Mouse (Mus musculus) brain, embryonic 14.5 days (tissue): ENCODE measurements around the gene G6pc2.

Experiments used
- CTCF ChIP-seq: fragments of 200-500 bp; IDR thresholded peaks from 2 replicates; pipeline ENCODE4 v1.5.1; 2012; ENCODE audit warnings: inconsistent platforms, mild to moderate bottlenecking, moderate library complexity, borderline replicate concordance; ENCODE audit not compliant: insufficient read depth, insufficient read length; ENCODE audit errors: extremely low read depth
- POLR2A ChIP-seq: fragments of 200-500 bp; IDR thresholded peaks from 2 replicates; pipeline ENCODE4 v1.6.1; 2012; ENCODE audit warnings: mild to moderate bottlenecking, inconsistent platforms, borderline replicate concordance; ENCODE audit not compliant: poor library complexity, insufficient read depth, insufficient read length, severe bottlenecking; ENCODE audit errors: extremely low read depth

DNA sequence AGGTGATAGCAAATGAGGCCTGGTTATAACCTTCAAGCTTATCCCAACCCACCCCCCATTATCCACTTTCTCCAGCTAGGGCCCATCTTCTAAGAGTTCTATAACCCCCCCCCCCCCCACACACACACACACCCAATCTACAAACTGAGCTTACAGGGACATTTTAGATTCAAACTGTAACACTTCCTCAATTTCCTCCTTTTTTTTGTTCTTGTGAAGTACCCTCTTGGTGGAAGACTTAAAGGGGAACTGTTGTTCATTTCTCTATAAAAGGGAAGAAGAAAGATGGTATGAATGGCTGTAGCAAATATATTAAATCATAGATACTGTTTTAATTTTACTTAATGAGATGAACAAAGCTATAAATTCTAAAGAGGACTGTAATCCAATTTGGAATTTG lies 21.2 kb downstream of the G6pc2 start:
- TF ChIP-seq CTCF (no peak), POLR2A (no peak)
